Mouse (Mus musculus) cortical plate, adult 2 months (tissue): Measurements from ENCODE around the gene Chil1. TPM values are rescaled to one million over a fixed set of nuclear protein-coding genes. Genes with fewer than 3 reads are reported as not detected.

Experiments
- H3K27ac ChIP-seq: fragments of 200-500 bp; 2 replicates; pipeline ENCODE4 v1.5.1; 2012; ENCODE audit warnings: low read length, control low read depth, inconsistent platforms; ENCODE audit not compliant: insufficient read depth
- H3K4me1 ChIP-seq: fragments of 200-500 bp; 2 replicates; pipeline ENCODE4 v1.6.1; 2011; ENCODE audit warnings: low read length; ENCODE audit not compliant: control insufficient read depth, insufficient read depth
- H3K4me3 ChIP-seq: fragments of 200-500 bp; 2 replicates; pipeline ENCODE4 v1.5.1; 2011; ENCODE audit warnings: mild to moderate bottlenecking, low read length, control low read depth; ENCODE audit not compliant: insufficient read depth
- CTCF ChIP-seq: fragments of 200-500 bp; IDR thresholded peaks from 2 replicates; pipeline ENCODE4 v1.5.1; 2011; ENCODE audit warnings: mild to moderate bottlenecking, control low read depth, low read length; ENCODE audit not compliant: insufficient read depth; ENCODE audit errors: extremely low read depth
- POLR2A ChIP-seq: fragments of 200-500 bp; IDR thresholded peaks from 2 replicates; pipeline ENCODE4 v1.6.1; 2011; ENCODE audit warnings: mild to moderate bottlenecking, low read length, control low read depth; ENCODE audit not compliant: insufficient read depth; ENCODE audit errors: extremely low read depth
- polyA plus RNA-seq: library from polyadenylated mRNA; depleted of rRNA; stranded (reverse); fragments of >200 nt; gene quantifications from 2 replicates; pipeline ENCODE4 v1.2.3, GENCODE M21; 2012

The Chil1 gene
- polyA plus RNA-seq, 1 experiment = 18.1 TPM

DNA sequence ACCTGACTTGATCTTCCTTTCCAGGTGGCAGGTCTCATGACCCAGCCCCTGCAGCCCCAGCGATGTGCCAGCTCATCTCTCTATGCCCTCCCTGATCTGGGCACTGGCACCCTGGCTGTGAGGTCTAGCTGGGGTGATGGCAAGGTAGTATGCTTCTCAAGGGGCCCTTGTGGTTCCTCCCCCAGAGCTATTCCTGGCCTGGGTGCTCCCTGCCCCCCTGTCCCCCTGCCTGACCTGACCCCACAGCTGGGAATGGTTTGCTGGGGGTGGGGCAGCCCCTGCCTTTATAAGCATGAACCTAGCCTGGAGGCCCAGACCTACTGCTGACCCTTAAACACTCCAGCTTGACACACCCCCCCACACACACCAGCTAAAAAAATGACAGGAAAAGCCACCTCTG lies 11.2 kb downstream of the Chil1 start, which contains the start of gene Mybph:
Gene Mybph, plus strand, starts transcription at position 323 of the 400 bp plus-strand sequence.
- H3K4me1 ChIP-seq = peaks cover 9% of the 10 kb centered on the region; the same call in 1 of the 2 replicates
- no peak for TF ChIP-seq CTCF
- no peak for TF ChIP-seq POLR2A
- no peak within 1 kb of the TSS for H3K27ac ChIP-seq
- H3K4me3 ChIP-seq = no peak within 1 kb of the TSS

DNA sequence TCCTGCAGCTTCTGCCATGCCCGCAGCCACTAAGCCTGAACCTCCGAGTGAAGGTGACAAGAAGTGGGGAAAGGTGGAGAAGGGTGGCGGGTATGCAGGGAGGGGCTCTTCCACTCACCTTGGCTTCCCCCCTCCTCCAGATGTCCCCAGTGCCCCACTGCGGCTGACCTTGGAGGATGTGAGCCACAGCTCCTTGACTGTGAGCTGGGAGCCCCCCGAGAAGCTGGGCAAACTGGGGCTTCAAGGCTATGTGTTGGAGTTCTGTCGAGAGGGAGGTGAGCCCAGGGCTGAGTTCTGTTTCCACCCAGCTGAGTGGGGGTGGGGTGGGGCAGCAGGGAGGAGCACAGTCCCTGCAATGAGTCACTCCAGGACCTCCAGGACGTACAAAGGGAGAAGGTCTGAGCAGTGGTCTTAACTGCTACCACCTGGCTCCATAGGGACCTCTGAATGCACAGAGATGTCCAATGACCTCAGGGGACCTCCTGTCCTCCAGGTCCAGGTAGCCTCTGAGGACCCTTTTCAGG lies 11.8 kb downstream of the Chil1 start:
- H3K4me3 ChIP-seq = no peak overlapping the region
- no peak for TF ChIP-seq CTCF
- no peak for TF ChIP-seq POLR2A
- no peak overlapping the region for H3K27ac ChIP-seq
- H3K4me1 ChIP-seq = peaks cover 14% of the 10 kb centered on the region; the same call in 1 of the 2 replicates

DNA sequence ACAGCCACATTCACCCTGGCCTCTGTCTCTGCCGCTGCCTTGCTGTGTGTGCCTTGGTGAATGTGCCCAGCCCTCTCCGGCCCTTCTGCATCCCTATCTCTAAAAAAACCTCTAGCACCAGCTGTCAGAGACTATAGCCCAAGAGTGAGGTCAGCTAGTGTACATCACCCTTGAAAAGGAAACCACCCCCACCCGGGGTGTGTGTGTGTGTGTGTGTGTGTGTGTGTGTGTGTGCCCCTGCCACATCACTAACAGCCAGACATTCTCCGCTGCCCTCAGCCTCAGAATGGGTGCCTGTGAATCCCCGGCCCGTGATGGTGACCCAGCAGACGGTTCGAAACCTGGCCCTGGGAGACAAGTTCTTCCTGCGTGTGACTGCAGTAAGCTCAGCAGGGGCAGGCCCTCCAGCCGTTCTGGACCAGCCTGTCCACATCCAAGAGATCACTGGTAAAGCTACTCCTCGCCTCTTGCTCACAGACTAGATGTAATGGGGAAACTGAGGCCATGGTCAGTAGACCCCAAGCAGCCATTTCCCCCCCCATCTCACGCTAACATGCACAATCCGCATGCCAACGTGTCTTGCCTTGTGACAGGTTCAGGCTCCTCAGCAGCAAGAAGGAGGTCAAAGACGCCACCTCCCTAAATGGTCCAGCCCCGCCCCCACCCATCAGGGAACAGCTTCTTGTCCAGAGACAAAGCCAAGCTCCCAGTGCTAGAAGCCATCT lies 12.5 kb downstream of the Chil1 start:
- no peak overlapping the region for H3K4me3 ChIP-seq
- TF ChIP-seq CTCF (no peak), POLR2A (no peak)
- no peak overlapping the region for H3K27ac ChIP-seq
- peaks cover 15% of the 10 kb centered on the region for H3K4me1 ChIP-seq

DNA sequence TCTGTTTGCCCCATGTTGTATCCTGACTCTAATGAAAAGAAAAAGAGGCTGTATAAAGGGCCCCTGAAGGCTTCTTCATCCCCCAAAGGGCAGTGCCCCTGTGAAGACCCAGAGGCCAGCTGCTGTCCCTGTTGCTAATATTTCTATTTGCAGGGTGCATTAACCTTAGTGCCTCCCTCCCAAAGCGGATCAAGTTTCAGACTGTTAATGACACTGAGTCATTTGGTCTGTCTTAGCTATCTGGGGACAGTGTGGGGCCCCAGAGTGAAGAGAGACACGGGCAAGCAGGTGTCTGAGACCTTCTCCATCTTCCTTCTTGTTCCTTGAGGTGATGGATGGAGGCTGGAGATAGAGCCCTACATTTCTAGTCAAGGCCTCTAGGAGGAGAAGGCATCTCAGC lies 13.1 kb downstream of the Chil1 start:
- H3K4me3 ChIP-seq = no peak overlapping the region
- peak overlapping the region; percentile 8; the same call in 1 of the 2 replicates for H3K27ac ChIP-seq
- no peak for TF ChIP-seq CTCF
- TF ChIP-seq POLR2A = no peak
- peaks cover 15% of the 10 kb centered on the region for H3K4me1 ChIP-seq

DNA sequence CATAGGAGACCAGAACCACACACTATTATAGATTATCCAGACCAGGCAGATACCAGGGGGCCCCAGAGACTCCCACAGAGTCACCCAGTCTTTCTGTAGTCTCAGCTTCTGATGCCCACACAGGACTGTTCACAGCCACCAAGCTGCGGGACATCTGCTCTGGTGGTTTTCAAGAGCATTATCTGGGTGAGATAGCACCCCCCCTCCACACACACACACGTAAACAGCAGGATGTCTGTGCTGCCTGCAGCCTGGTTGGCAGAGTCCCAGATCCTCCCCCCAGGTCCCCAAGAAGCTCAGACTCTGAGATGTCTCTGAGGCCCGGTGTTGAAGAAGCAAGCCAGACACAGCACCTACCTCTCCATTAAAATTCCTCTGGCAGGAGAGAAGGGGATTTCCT lies 13.6 kb downstream of the Chil1 start:
- Histone ChIP-seq H3K4me3 (no peak overlapping the region), H3K27ac (0 out of 2 replicates have a peak overlapping the region, but pooled peaks have one; percentile 20)
- TF ChIP-seq POLR2A (no peak), CTCF (no peak)

DNA sequence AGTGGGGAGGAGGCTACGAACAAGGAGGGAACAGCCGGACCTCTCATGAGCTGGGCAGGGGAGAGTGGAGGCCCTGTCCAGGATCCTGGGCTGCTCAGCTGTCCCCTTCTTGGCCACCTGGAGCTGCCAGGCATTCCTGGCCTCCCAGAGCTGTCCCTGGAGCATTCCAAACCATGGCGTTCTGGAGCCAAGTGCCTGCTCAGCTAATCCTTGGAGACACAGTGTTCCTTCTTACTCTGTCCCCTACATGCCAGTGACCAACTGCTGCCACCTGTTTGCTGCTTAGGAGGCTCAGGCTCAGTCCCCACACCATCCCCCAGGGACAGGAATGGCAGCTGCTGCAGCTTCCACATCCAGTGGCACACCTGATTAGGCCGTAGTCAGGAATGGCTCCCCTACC lies 14.0 kb downstream of the Chil1 start:
- peak overlapping the region; percentile 20; the same call in 1 of the 2 replicates for H3K27ac ChIP-seq
- H3K4me1 ChIP-seq = peaks cover 22% of the 10 kb centered on the region
- no peak overlapping the region for H3K4me3 ChIP-seq
- TF ChIP-seq CTCF (no peak), POLR2A (no peak)

More for the DNA sequence above, 13.6 kb downstream of the Chil1 start:
- H3K4me1 ChIP-seq = peaks cover 19% of the 10 kb centered on the region

DNA sequence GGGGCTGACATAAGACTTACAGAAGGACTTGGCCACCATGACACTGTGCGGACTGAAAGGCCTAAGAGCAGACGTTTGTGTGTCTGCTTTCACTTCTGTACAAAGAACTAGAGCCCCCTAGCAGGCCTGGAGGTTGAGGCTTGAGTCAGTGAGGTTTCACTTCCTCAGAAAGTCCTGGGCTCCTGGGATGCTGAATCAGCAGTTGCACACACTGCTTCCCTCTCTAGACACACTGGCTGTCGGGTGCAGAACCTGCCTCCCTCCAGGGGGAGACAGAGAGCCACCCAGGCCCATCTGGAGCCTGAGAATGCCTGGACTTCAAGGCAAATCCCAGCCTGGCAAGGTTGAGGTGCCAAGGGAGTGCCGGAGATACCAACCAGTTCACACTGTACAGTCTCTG lies 14.4 kb downstream of the Chil1 start:
- peaks cover 22% of the 10 kb centered on the region for H3K4me1 ChIP-seq
- TF ChIP-seq CTCF (peak; percentile 63), POLR2A (no peak)
- no peak overlapping the region for H3K27ac ChIP-seq
- no peak overlapping the region for H3K4me3 ChIP-seq

DNA sequence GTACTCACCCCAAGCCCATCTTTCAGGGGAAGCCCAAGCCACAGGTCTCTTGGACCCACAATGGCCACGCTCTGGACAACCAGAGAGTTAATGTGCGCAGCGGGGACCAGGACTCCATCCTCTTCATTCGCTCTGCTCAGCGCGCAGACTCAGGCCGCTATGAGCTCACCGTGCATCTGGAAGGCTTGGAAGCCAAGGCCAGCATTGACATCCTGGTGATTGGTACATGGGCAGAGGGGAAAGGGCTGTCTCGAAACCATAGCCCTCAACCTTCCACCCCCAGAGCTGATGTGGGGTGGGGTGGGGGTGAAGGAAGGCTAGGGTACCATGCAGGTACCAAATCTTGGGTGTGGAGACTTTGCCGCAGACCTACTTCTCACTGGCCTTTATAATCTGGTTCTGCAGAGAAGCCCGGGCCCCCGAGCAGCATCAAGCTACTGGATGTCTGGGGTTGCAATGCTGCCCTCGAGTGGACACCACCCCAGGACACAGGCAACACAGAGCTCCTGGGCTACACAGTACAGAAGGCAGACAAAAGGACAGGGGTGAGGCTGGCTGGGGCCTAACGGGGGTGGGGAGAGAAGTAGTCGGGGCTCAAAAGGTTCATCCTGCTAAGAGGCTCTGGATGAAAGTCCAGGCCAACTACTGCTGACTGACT lies 15.5 kb downstream of the Chil1 start:
- peaks cover 23% of the 10 kb centered on the region for H3K4me1 ChIP-seq
- no peak overlapping the region for H3K4me3 ChIP-seq
- no peak overlapping the region for H3K27ac ChIP-seq
- no peak for TF ChIP-seq POLR2A
- TF ChIP-seq CTCF = 0 out of 2 replicates have a peak, but pooled peaks have one; percentile 10

DNA sequence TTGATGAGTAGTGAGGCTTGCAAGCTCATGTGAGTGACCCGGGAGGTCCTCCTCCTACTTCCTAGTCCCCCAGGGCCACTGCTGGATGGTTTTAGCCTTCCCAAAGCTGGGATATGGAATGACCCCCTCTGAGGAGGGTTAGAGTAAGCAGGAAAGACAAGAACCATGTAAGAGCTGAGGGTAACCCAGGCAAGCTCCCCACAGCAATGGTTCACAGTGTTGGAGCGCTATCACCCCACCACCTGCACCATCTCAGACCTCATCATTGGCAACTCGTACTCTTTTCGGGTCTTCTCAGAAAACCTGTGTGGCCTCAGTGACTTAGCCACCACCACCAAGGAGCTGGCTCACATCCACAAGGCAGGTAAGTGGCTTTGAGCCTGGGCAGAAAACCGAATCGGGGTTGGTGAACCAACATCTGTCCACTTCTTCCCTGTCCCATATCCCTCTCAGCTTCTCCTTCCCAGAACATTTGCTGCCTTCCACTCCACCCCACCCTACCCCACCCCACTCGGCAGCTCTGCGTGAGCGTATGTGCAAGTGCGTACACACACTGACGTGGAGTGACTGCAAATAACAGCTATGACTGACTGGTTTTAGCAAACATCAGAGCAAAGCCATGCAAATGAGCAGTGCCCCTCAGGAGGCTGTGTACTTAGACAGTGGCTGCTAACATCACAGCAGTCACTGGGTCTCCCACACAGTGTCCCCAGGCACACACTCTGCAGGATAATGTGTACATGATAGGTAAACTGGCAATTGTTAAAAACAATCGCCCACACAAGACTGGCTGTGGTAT lies 16.4 kb downstream of the Chil1 start:
- H3K4me1 ChIP-seq = peaks cover 23% of the 10 kb centered on the region
- TF ChIP-seq POLR2A (no peak), CTCF (no peak)
- H3K4me3 ChIP-seq = no peak overlapping the region
- H3K27ac ChIP-seq = no peak overlapping the region
